Mouse (Mus musculus) cerebellum, adult 9-11 months (tissue): ENCODE data around the gene Olfr506.
"Not testable (repeated sequence)": the region's sequence is repeated elsewhere in the genome, so short reads cannot be mapped to it uniquely, and the experiment has no call there.

Experiments
- DNase-seq: peaks from one replicate; pipeline ENCODE4 v3.0.0; 2022

Gene Olfr506

DNA sequence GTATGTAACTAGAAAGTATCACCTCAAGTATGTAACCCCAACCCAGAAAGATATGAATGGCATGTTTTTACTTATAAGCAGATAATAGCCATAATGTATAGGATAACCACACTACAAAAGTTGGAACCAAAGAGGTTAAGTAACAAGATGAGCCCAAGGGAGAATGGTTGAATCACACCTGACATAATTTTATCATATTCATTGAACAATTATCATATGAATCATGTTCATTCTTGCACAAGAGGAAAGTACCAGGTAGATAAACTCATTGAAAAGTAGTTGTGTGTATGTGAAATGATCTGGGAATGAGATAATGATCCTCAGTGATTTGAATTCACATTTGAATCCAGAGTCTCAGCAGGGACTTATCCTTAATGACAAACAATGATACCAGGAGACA lies at the start of gene Olfr506:
Gene Olfr506, plus strand, starts transcription at position 301 of the 400 bp plus-strand sequence.
- DNase-seq = no peak

DNA sequence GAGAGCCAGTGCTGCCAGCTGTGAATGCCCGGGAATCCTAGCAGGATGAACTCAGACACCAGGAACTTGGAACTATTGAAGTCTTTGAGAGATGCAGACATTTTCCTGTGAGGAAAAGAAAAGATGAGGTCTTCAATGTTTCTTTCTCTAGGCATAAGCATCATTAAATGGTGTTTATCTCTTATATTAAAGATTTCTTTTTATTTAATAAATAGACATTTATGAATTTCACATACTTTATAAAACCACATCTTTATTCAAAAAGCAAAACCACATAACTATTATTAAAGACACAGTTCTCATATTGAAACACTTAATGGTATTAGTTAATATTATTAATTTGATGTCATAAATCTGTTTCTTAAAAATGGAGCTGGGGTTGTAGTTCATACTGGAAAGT lies 44.9 kb upstream of the Olfr506 start, which contains the start of gene Olfr504:
Gene Olfr504, minus strand, starts transcription at position 101 of the 400 bp plus-strand sequence.
- no peak for DNase-seq

DNA sequence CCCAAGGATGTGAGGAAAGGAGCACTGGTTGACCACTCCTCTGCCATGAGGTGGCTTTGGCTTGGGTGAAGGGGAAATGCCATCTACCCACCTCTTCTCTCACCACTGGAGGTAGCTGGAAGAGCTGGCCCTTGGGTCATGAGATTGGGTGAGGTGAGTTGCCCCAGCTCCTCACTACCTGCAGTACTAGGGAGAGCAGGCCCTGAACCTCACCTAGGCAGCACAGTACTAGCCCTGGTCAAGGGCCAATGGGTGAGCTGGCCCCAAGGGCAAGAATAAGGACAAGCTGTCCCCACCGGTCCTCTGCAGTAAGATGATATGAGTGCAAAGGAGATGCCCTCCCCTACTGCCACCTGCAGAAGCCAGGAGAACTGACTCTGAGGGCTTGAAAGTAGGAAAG lies 20.8 kb upstream of the Olfr506 start:
- no peak for DNase-seq

DNA sequence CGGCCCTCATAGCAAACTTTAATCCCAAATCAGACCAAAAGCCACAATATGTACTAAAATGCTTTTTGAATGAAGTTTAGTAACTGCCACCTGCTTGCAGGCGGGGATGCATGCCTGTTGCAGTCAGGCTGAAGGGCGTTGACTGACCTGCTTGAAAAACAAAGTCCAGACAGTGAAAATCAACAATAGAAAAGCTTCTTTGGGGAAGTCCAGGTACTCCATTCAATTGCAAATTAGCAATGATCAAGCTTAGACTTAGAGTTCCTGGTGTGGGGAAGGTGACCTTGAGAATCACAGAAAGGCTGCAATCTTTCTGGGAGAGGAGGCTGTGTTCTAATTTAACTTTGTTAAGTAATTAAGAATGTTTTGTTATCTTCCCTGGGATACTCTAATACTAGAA lies 8.7 kb upstream of the Olfr506 start:
- not testable (repeated sequence) for DNase-seq

DNA sequence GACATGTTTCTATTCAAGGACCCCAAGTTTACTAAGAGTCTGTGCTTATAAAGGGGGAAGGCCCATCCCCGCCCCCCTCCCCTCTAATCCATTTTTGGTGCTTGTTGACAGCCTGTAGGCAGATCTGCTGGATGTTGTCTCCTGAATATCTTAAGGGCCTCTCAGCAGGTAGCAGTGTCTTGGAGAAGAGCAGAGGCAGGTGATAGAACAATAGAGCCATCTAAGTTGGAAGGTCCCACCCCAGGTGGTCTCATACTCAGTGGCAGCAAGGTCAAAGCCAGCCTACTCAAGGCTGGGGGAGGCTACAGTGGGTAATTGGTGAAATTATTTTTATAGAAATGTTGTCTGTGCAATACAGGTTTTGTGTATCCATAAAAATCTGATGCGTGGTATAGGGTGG lies 3.5 kb downstream of the Olfr506 start:
- DNase-seq = no peak

DNA sequence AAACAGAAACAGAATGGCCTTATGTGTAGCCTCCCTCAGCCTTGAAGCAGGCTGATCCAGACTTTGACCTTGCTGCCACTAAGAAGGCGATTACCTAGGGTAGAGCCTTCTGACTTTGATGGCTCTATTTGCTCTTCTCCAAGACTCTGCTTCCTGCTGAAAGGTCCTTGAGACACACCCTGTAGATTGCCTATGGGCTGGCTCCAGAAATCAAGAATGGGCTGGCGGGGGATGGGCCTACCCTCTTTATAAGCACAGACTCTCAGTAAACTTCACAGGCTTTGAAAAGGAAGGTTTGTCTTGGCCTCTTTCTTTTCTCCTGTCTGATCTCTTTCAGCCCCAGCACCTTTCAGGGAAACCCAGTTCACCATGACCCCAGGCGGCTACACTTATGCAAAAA lies 6.2 kb downstream of the Olfr506 start:
- DNase-seq = not testable (repeated sequence)

DNA sequence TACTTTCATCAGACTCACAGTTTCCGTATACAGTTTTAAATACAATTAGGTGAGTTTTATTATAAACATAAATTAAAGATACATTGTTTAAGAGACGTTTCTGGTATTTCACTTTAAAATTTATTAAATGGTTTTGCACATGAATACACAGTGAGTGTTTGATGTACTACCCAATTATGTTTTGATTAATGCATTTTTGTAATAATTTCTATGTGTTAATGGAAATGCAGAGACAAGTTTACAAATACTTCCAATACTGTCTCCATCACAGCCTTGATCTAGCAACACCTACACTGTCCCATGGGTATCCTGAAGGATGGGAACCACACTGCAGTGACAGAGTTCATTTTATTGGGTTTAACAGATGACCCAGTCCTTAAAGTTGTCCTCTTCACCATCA lies 10.9 kb downstream of the Olfr506 start, which contains the start of gene Olfr507:
Gene Olfr507, plus strand, starts transcription at position 301 of the 400 bp plus-strand sequence.
- no peak for DNase-seq

DNA sequence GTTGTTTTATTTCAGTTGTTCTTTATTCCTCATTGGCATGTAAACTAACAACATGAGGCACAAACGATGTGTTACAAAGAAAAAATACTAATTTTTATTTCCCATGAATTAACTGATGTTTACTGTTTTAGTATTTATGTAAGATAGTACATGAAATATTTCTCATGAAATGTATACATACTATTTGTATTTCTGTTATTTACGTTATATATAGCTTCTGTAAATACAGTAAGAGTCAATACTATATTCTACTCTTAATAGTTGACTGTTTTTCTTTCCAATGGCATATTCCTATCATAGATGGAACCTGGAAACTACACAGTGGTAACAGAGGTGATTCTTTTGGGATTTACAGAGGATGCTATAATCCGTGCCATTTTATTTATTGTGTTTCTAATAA lies 19.1 kb downstream of the Olfr506 start, which contains the start of gene Olfr508:
Gene Olfr508, plus strand, starts transcription at position 301 of the 400 bp plus-strand sequence.
- DNase-seq = no peak

DNA sequence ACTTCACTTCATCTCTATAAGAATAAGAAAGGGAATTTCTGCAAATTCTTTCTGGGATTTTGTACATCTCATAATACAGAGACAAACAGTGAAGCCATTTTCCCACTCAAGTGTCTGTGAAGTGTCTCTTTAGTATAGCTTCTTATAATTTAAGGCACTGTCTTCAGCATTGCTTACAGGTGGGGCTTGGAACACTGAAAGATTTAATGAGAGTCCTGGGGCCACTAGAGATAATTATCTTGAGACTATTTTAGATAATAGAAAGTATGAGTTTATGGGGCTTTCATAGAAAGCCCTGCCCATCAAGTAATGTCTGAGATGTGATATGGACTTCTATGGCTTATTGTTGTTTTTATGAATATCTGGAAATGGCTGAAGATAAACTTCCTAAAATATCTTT lies 41.2 kb downstream of the Olfr506 start, which contains the start of gene Olfr509:
Gene Olfr509, minus strand, starts transcription at position 101 of the 400 bp plus-strand sequence.
- DNase-seq = no peak

DNA sequence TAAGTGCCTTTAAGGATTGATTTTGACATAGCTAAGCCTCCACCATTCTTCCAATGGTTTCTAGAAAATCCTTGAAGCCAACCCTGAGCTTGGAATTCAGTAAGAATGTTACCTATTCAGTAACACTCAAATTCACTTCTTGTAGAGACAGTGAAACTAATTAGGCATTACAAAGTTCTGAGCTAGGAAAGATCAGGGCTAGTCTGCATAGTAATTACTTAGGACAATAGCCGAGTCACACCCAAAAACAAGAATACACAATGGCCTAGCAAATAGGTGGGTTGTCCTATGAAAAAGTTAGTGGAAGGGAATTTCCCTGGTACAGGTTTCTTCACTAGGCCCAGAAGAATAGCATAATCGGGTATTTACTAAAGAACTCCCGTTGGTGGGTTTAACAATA lies 51.8 kb downstream of the Olfr506 start:
- DNase-seq = no peak
